Mouse (Mus musculus) stomach, postnatal 0 days (tissue): ENCODE results near the gene Chrna4.

Experiments
- CTCF ChIP-seq: IDR thresholded peaks from 2 replicates; pipeline ENCODE4 v1.5.1; 2016; ENCODE audit warnings: antibody characterized with exemption, low read depth, mild to moderate bottlenecking, moderate library complexity
- EP300 ChIP-seq: optimal IDR thresholded peaks from 2 replicates; pipeline ENCODE3; 2016; ENCODE audit warnings: antibody characterized with exemption

GRCm38 (mm10) chr2:181038644-181039355 lies 4.5 kb downstream of the Chrna4 start:
- TF ChIP-seq CTCF = no peak
- no peak for TF ChIP-seq EP300
